Mouse (Mus musculus) thymus, adult 2 months (tissue): ENCODE measurements at regions not wholly inside any gene's neighbourhood (a gene's known extent, or its start where the extent isn't known, plus 50 kb on each side); places are given as distances from the start of the nearest gene placed in this dataset.

ENCODE experiments used
- CTCF ChIP-seq: fragments of 200-500 bp; IDR thresholded peaks from 2 replicates; pipeline ENCODE4 v1.5.1; 2012; ENCODE audit warnings: mild to moderate bottlenecking, control low read depth, low read length, moderate library complexity, borderline replicate concordance; ENCODE audit not compliant: control insufficient read depth, poor library complexity, insufficient read depth; ENCODE audit errors: extremely low read depth
- POLR2A ChIP-seq: fragments of 200-500 bp; IDR thresholded peaks from 2 replicates; pipeline ENCODE4 v1.6.1; 2012; ENCODE audit warnings: mild to moderate bottlenecking, low read length, control low read depth, moderate library complexity; ENCODE audit not compliant: control insufficient read depth, poor library complexity, insufficient read depth; ENCODE audit errors: extremely low read depth

GRCm38 (mm10) chr12:114927691-114928090 is 1119.8 kb upstream of the Zfp386 start:
- TF ChIP-seq CTCF (no peak), POLR2A (no peak)
